Mouse (Mus musculus): Measurements from ENCODE around the gene Snx4. TPM values are rescaled to one million over a fixed set of nuclear protein-coding genes. Genes with fewer than 3 reads are reported as not detected.

Gene Snx4
- total and polyA plus RNA-seq, 3 experiments, result 11.7 to 21.7 (median 21.5) TPM

DNA sequence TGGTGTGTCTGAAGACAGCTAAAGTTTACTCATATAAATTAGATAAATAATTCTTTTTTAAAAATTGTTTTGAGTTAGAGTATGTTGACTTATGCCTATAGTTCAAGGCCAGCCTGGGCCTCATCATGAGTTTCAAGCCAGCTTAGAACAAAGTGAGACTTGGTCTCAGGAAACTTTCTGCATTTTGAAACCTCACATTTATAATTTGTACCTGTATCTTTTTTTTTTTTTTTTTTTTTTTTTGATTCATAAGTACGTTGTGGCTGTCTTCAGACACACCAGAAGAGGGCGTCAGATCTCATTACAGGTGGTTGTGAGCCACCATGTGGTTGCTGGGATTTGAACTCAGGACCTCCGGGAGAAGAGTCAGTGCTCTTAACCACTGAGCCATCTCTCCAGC, 8.6 kb downstream of the Snx4 start:
- H3K27ac ChIP-seq, result no peak overlapping the region
- peaks cover 13% of the 10 kb centered on the region for H3K4me1 ChIP-seq (ENCODE audit: control insufficient read depth, insufficient read depth, low read length)
- peaks cover 3% of the 10 kb centered on the region for H3K79me2 ChIP-seq (replicated peaks; ENCODE audit: control insufficient read depth, insufficient read depth, low read length)
- peaks cover 13% of the 10 kb centered on the region for H3K36me3 ChIP-seq (ENCODE audit: control insufficient read depth, insufficient read depth, low read length)
- 85% methylated on average over 3 of the region's 3 CpGs for WGBS
- intact Hi-C loops (cut with DNase I), result no loop called here
- no peaks in the 10 kb centered on the region for H3K27me3 ChIP-seq (ENCODE audit: control insufficient read depth, insufficient read depth, low read length)
- no peak for DNase-seq
- H3K4me3 ChIP-seq, result no peak overlapping the region
- no peak overlapping the region for H3K9ac ChIP-seq (ENCODE audit: low read depth, low read length)
- TF ChIP-seq POLR2A (IDR thresholded peaks at IDR 0.05; ENCODE audit: insufficient read depth, low read depth, low read length) (no peak), EP300 (IDR thresholded peaks at IDR 0.05; ENCODE audit: insufficient read depth, low read depth, low read length) (no peak), CTCF (IDR thresholded peaks at IDR 0.05) (no peak)

DNA sequence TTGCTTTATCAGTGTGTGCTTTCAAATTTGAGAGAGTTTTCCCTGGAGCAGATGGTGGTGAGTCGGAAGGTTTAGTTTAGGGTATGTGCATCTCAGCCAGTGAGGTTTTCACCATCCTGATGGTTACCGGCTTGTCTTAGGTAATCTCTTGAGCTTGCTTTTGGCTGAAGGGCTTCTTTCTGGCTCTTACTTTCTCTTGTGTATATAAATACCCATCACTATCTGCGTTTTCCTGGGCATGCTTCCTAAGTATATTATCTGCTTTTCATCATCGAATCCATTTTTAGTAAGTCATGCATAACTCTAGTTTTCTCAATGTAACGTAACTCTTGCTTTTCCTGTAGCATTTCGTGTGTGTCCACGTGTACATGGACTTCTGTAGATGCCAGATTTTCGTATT, 9.6 kb downstream of the Snx4 start:
- Histone ChIP-seq H3K4me1 (ENCODE audit: control insufficient read depth, insufficient read depth, low read length) (peaks cover 13% of the 10 kb centered on the region), H3K27ac (peak overlapping the region; percentile 36; the same call in 1 of the 2 replicates), H3K36me3 (ENCODE audit: control insufficient read depth, insufficient read depth, low read length) (peaks cover 13% of the 10 kb centered on the region), H3K79me2 (replicated peaks; ENCODE audit: control insufficient read depth, insufficient read depth, low read length) (peaks cover 3% of the 10 kb centered on the region), H3K9ac (ENCODE audit: low read depth, low read length) (no peak overlapping the region), H3K27me3 (ENCODE audit: control insufficient read depth, insufficient read depth, low read length) (no peaks in the 10 kb centered on the region), H3K4me3 (no peak overlapping the region)
- no peak for DNase-seq
- intact Hi-C loops (cut with DNase I), result no loop called here
- 12% methylated on average over 8 of the region's 8 CpGs for WGBS
- TF ChIP-seq CTCF (IDR thresholded peaks at IDR 0.05), result no peak
- TF ChIP-seq POLR2A (IDR thresholded peaks at IDR 0.05; ENCODE audit: insufficient read depth, low read depth, low read length), result no peak
- no peak for TF ChIP-seq EP300 (IDR thresholded peaks at IDR 0.05; ENCODE audit: insufficient read depth, low read depth, low read length)

GRCm38 (mm10) chr16:33261584-33262061, 10.4 kb downstream of the Snx4 start:
- H3K4me1 ChIP-seq (ENCODE audit: control insufficient read depth, insufficient read depth, low read length), result peaks cover 13% of the 10 kb centered on the region
- TF ChIP-seq CTCF (IDR thresholded peaks at IDR 0.05), result no peak
- TF ChIP-seq POLR2A (IDR thresholded peaks at IDR 0.05; ENCODE audit: insufficient read depth, low read depth, low read length), result no peak
- TF ChIP-seq EP300 (IDR thresholded peaks at IDR 0.05; ENCODE audit: insufficient read depth, low read depth, low read length), result no peak
- peaks cover 13% of the 10 kb centered on the region for H3K36me3 ChIP-seq (ENCODE audit: control insufficient read depth, insufficient read depth, low read length)
- H3K79me2 ChIP-seq (replicated peaks; ENCODE audit: control insufficient read depth, insufficient read depth, low read length), result peaks cover 3% of the 10 kb centered on the region
- H3K4me3 ChIP-seq, result no peak overlapping the region
- WGBS, result 6% methylated on average over 2 of the region's 2 CpGs
- DNase-seq, result peak in 1 of 2 experiments; percentile 22
- no peak overlapping the region for H3K9ac ChIP-seq (ENCODE audit: low read depth, low read length)
- no peaks in the 10 kb centered on the region for H3K27me3 ChIP-seq (ENCODE audit: control insufficient read depth, insufficient read depth, low read length)
- H3K27ac ChIP-seq, result peak overlapping the region; percentile 36; the same call in 1 of the 2 replicates
- intact Hi-C loops (cut with DNase I), result no loop called here

DNA sequence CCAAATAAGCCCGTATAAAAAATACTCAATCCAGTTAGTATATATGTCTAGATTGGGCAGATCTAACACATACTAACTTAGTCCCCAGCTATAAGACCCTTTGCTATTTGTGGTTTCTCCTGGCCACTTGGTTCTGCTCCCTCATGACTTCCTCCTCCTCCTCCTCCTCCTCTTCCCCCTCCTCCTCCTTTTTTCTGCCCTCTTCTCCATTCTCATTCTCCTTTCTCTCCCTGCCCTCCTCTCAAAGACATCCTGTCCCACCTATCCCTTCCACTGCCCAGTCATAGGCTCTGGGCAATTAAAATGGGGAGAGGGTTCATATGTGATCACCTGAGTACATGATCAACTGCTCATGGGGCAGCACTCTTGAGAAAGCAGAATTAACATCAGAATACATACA, 10.9 kb downstream of the Snx4 start:
- Histone ChIP-seq H3K79me2 (replicated peaks; ENCODE audit: control insufficient read depth, insufficient read depth, low read length) (peaks cover 2% of the 10 kb centered on the region), H3K9ac (ENCODE audit: low read depth, low read length) (no peak overlapping the region), H3K4me3 (no peak overlapping the region), H3K4me1 (ENCODE audit: control insufficient read depth, insufficient read depth, low read length) (peaks cover 13% of the 10 kb centered on the region), H3K27ac (no peak overlapping the region), H3K36me3 (ENCODE audit: control insufficient read depth, insufficient read depth, low read length) (peaks cover 13% of the 10 kb centered on the region), H3K27me3 (ENCODE audit: control insufficient read depth, insufficient read depth, low read length) (no peaks in the 10 kb centered on the region)
- 6% methylated on average over 1 of the region's 1 CpGs for WGBS
- DNase-seq, result no peak
- TF ChIP-seq CTCF (IDR thresholded peaks at IDR 0.05) (no peak), POLR2A (IDR thresholded peaks at IDR 0.05; ENCODE audit: insufficient read depth, low read depth, low read length) (no peak)
- intact Hi-C loops (cut with DNase I), result no loop called here

GRCm38 (mm10) chr16:33267616-33268253, 16.5 kb downstream of the Snx4 start:
- DNase-seq, result no peak
- no peaks in the 10 kb centered on the region; the same call in 1 of the 2 replicates for H3K36me3 ChIP-seq (ENCODE audit: control insufficient read depth, insufficient read depth, low read length)
- TF ChIP-seq EP300 (IDR thresholded peaks at IDR 0.05; ENCODE audit: insufficient read depth, low read depth, low read length), result no peak
- no peak for TF ChIP-seq POLR2A (IDR thresholded peaks at IDR 0.05; ENCODE audit: insufficient read depth, low read depth, low read length)
- no peak for TF ChIP-seq CTCF (IDR thresholded peaks at IDR 0.05)
- 85% methylated on average over 9 of the region's 9 CpGs for WGBS
- intact Hi-C loops (cut with DNase I), result no loop called here
- no peak overlapping the region for H3K4me3 ChIP-seq
- H3K79me2 ChIP-seq (replicated peaks; ENCODE audit: control insufficient read depth, insufficient read depth, low read length), result no peaks in the 10 kb centered on the region; the same call in 1 of the 2 replicates
- H3K27ac ChIP-seq, result no peak overlapping the region
- no peaks in the 10 kb centered on the region for H3K4me1 ChIP-seq (ENCODE audit: control insufficient read depth, insufficient read depth, low read length)
- no peak overlapping the region for H3K9ac ChIP-seq (ENCODE audit: low read depth, low read length)
- H3K27me3 ChIP-seq (ENCODE audit: control insufficient read depth, insufficient read depth, low read length), result no peaks in the 10 kb centered on the region

GRCm38 (mm10) chr16:33271824-33272223, 20.6 kb downstream of the Snx4 start:
- no peak overlapping the region for H3K9ac ChIP-seq (ENCODE audit: low read depth, low read length)
- DNase-seq, result no peak
- no peak overlapping the region for H3K27ac ChIP-seq
- intact Hi-C loops (cut with DNase I), result no loop called here
- no peaks in the 10 kb centered on the region for H3K79me2 ChIP-seq (replicated peaks; ENCODE audit: control insufficient read depth, insufficient read depth, low read length)
- no peaks in the 10 kb centered on the region for H3K4me1 ChIP-seq (ENCODE audit: control insufficient read depth, insufficient read depth, low read length)
- TF ChIP-seq EP300 (IDR thresholded peaks at IDR 0.05; ENCODE audit: insufficient read depth, low read depth, low read length), result no peak
- TF ChIP-seq POLR2A (IDR thresholded peaks at IDR 0.05; ENCODE audit: insufficient read depth, low read depth, low read length), result no peak
- no peak for TF ChIP-seq CTCF (IDR thresholded peaks at IDR 0.05)
- no peak overlapping the region for H3K4me3 ChIP-seq
- H3K36me3 ChIP-seq (ENCODE audit: control insufficient read depth, insufficient read depth, low read length), result no peaks in the 10 kb centered on the region
- WGBS, result 86% methylated on average over 4 of the region's 4 CpGs
- no peaks in the 10 kb centered on the region for H3K27me3 ChIP-seq (ENCODE audit: control insufficient read depth, insufficient read depth, low read length)
